Mouse (Mus musculus): Measurements from ENCODE around the gene Bckdha. TPM values are rescaled to one million over a fixed set of nuclear protein-coding genes. Genes with fewer than 3 reads are reported as not detected.
A peak's percentile ranks its signal among the peaks of the same experiment; 100 is the strongest.

The Bckdha gene
- polyA plus RNA-seq, 1 experiment: 2.4 TPM

GRCm38 (mm10) chr7:25674719-25675300, 16.0 kb upstream of the Bckdha start, which contains the start of gene Tmem91:
Gene Tmem91 (minus strand): TSS chr7:25675166.
- no peaks in the 10 kb centered on the region; the same call in 1 of the 2 replicates for H3K36me3 ChIP-seq (ENCODE audit: control insufficient read depth)
- H3K9me3 ChIP-seq (ENCODE audit: control insufficient read depth, low read length): no peaks in the 10 kb centered on the region
- TF ChIP-seq TAL1 (IDR thresholded peaks at IDR 0.05; ENCODE audit: low read length) (no peak), GATA1 (IDR thresholded peaks at IDR 0.05; ENCODE audit: low read length) (no peak)
- H3K27me3 ChIP-seq (ENCODE audit: control insufficient read depth): peaks cover 38% of the 10 kb centered on the region
- H3K4me1 ChIP-seq (ENCODE audit: control insufficient read depth): peaks cover 18% of the 10 kb centered on the region
- H3K4me3 ChIP-seq (replicated peaks): peak within 1 kb of the TSS; percentile 18

- Histone ChIP-seq H3K27me3 (ENCODE audit: control insufficient read depth) (peaks cover 38% of the 10 kb centered on the region), H3K36me3 (ENCODE audit: control insufficient read depth) (peaks cover 2% of the 10 kb centered on the region), H3K4me3 (replicated peaks) (no peak overlapping the region), H3K4me1 (ENCODE audit: control insufficient read depth) (peaks cover 13% of the 10 kb centered on the region), H3K9me3 (ENCODE audit: control insufficient read depth, low read length) (no peaks in the 10 kb centered on the region)
- TF ChIP-seq TAL1 (IDR thresholded peaks at IDR 0.05; ENCODE audit: low read length): no peak
- TF ChIP-seq GATA1 (IDR thresholded peaks at IDR 0.05; ENCODE audit: low read length): no peak
These were observed 15.5 kb upstream of the Bckdha start for GRCm38 (mm10) chr7:25674297-25674696.

GRCm38 (mm10) chr7:25672442-25672841, 13.7 kb upstream of the Bckdha start:
- Histone ChIP-seq H3K36me3 (ENCODE audit: control insufficient read depth) (peaks cover 21% of the 10 kb centered on the region), H3K27me3 (ENCODE audit: control insufficient read depth) (peaks cover 38% of the 10 kb centered on the region)

GRCm38 (mm10) chr7:25671686-25672085, 12.9 kb upstream of the Bckdha start:
- H3K4me1 ChIP-seq (ENCODE audit: control insufficient read depth): peaks cover 8% of the 10 kb centered on the region
- peaks cover 38% of the 10 kb centered on the region for H3K27me3 ChIP-seq (ENCODE audit: control insufficient read depth)
- no peak overlapping the region for H3K4me3 ChIP-seq (replicated peaks)
- TF ChIP-seq TAL1 (IDR thresholded peaks at IDR 0.05; ENCODE audit: low read length) (no peak), GATA1 (IDR thresholded peaks at IDR 0.05; ENCODE audit: low read length) (no peak)
- peaks cover 28% of the 10 kb centered on the region for H3K36me3 ChIP-seq (ENCODE audit: control insufficient read depth)
- no peaks in the 10 kb centered on the region for H3K9me3 ChIP-seq (ENCODE audit: control insufficient read depth, low read length)

More at GRCm38 (mm10) chr7:25672442-25672841, 13.7 kb upstream of the Bckdha start:
- H3K4me1 ChIP-seq (ENCODE audit: control insufficient read depth): peaks cover 8% of the 10 kb centered on the region
- TF ChIP-seq GATA1 (IDR thresholded peaks at IDR 0.05; ENCODE audit: low read length): no peak
- TF ChIP-seq TAL1 (IDR thresholded peaks at IDR 0.05; ENCODE audit: low read length): no peak
- H3K9me3 ChIP-seq (ENCODE audit: control insufficient read depth, low read length): no peaks in the 10 kb centered on the region
- no peak overlapping the region for H3K4me3 ChIP-seq (replicated peaks)

GRCm38 (mm10) chr7:25670096-25670495, 11.3 kb upstream of the Bckdha start:
- Histone ChIP-seq H3K9me3 (ENCODE audit: control insufficient read depth, low read length) (no peaks in the 10 kb centered on the region), H3K4me3 (replicated peaks) (no peak overlapping the region), H3K4me1 (ENCODE audit: control insufficient read depth) (peaks cover 8% of the 10 kb centered on the region), H3K36me3 (ENCODE audit: control insufficient read depth) (peaks cover 43% of the 10 kb centered on the region), H3K27me3 (ENCODE audit: control insufficient read depth) (peaks cover 26% of the 10 kb centered on the region)
- no peak for TF ChIP-seq GATA1 (IDR thresholded peaks at IDR 0.05; ENCODE audit: low read length)
- no peak for TF ChIP-seq TAL1 (IDR thresholded peaks at IDR 0.05; ENCODE audit: low read length)

- no peaks in the 10 kb centered on the region for H3K9me3 ChIP-seq (ENCODE audit: control insufficient read depth, low read length)
These were observed 10.8 kb upstream of the Bckdha start for GRCm38 (mm10) chr7:25669631-25670030.

GRCm38 (mm10) chr7:25669158-25669557, 10.4 kb upstream of the Bckdha start:
- no peak for TF ChIP-seq GATA1 (IDR thresholded peaks at IDR 0.05; ENCODE audit: low read length)
- TF ChIP-seq TAL1 (IDR thresholded peaks at IDR 0.05; ENCODE audit: low read length): no peak
- H3K9me3 ChIP-seq (ENCODE audit: control insufficient read depth, low read length): no peaks in the 10 kb centered on the region
- H3K36me3 ChIP-seq (ENCODE audit: control insufficient read depth): peaks cover 52% of the 10 kb centered on the region
- H3K4me1 ChIP-seq (ENCODE audit: control insufficient read depth): no peaks in the 10 kb centered on the region
- peaks cover 16% of the 10 kb centered on the region for H3K27me3 ChIP-seq (ENCODE audit: control insufficient read depth)
- no peak overlapping the region for H3K4me3 ChIP-seq (replicated peaks)

More at GRCm38 (mm10) chr7:25669631-25670030, 10.8 kb upstream of the Bckdha start:
- Histone ChIP-seq H3K36me3 (ENCODE audit: control insufficient read depth) (peaks cover 48% of the 10 kb centered on the region), H3K4me1 (ENCODE audit: control insufficient read depth) (peaks cover 4% of the 10 kb centered on the region), H3K4me3 (replicated peaks) (no peak overlapping the region), H3K27me3 (ENCODE audit: control insufficient read depth) (peaks cover 21% of the 10 kb centered on the region)
- TF ChIP-seq GATA1 (IDR thresholded peaks at IDR 0.05; ENCODE audit: low read length): no peak
- TF ChIP-seq TAL1 (IDR thresholded peaks at IDR 0.05; ENCODE audit: low read length): no peak

- Histone ChIP-seq H3K36me3 (ENCODE audit: control insufficient read depth) (peaks cover 76% of the 10 kb centered on the region), H3K9me3 (ENCODE audit: control insufficient read depth, low read length) (no peaks in the 10 kb centered on the region), H3K4me1 (ENCODE audit: control insufficient read depth) (no peaks in the 10 kb centered on the region; the same call in 1 of the 2 replicates), H3K27me3 (ENCODE audit: control insufficient read depth) (no peaks in the 10 kb centered on the region), H3K4me3 (replicated peaks) (no peak overlapping the region)
- no peak for TF ChIP-seq TAL1 (IDR thresholded peaks at IDR 0.05; ENCODE audit: low read length)
- TF ChIP-seq GATA1 (IDR thresholded peaks at IDR 0.05; ENCODE audit: low read length): no peak
These were observed 7.6 kb upstream of the Bckdha start for GRCm38 (mm10) chr7:25666381-25666780.

- Histone ChIP-seq H3K9me3 (ENCODE audit: control insufficient read depth, low read length) (no peaks in the 10 kb centered on the region), H3K4me3 (replicated peaks) (peak overlapping the region; percentile 82), H3K27me3 (ENCODE audit: control insufficient read depth) (no peaks in the 10 kb centered on the region), H3K36me3 (ENCODE audit: control insufficient read depth) (peaks cover 15% of the 10 kb centered on the region), H3K4me1 (ENCODE audit: control insufficient read depth) (peaks cover 35% of the 10 kb centered on the region)
- peak; percentile 13; the same call in 1 of the 2 replicates for TF ChIP-seq GATA1 (IDR thresholded peaks at IDR 0.05; ENCODE audit: low read length)
- no peak for TF ChIP-seq TAL1 (IDR thresholded peaks at IDR 0.05; ENCODE audit: low read length)
These were observed 996 bp downstream of the Bckdha start for GRCm38 (mm10) chr7:25657785-25658184.

All from erythroblast, embryonic 14.5 days (primary cell).